Mouse (Mus musculus): ENCODE data around the gene Tfec.

Tfec gene

GRCm38 (mm10) chr6:16898251-16898862, at the start of gene Tfec:
Tfec (minus strand) TSS chr6:16898441.
- no peak for DNase-seq (ENCODE audit: extremely low spot score)

- no peak for DNase-seq (ENCODE audit: extremely low spot score)
Measured at GRCm38 (mm10) chr6:16947837-16948236, 49.6 kb upstream of the Tfec start.

GRCm38 (mm10) chr6:16943513-16943912, 45.3 kb upstream of the Tfec start:
- DNase-seq (ENCODE audit: extremely low spot score) = no peak

GRCm38 (mm10) chr6:16942433-16942832, 44.2 kb upstream of the Tfec start:
- DNase-seq (ENCODE audit: extremely low spot score) = no peak

- DNase-seq (ENCODE audit: extremely low spot score) = no peak
Measured at GRCm38 (mm10) chr6:16931059-16931458, 32.8 kb upstream of the Tfec start.

GRCm38 (mm10) chr6:16920111-16920656, 21.9 kb upstream of the Tfec start:
- DNase-seq (ENCODE audit: extremely low spot score) = no peak

- no peak for DNase-seq (ENCODE audit: extremely low spot score)
Measured at GRCm38 (mm10) chr6:16891819-16892218, 6.4 kb downstream of the Tfec start.

- DNase-seq (ENCODE audit: extremely low spot score) = no peak
Measured at GRCm38 (mm10) chr6:16883537-16884307, 14.5 kb downstream of the Tfec start.

GRCm38 (mm10) chr6:16874021-16874542, 24.2 kb downstream of the Tfec start:
- DNase-seq (ENCODE audit: extremely low spot score) = no peak

GRCm38 (mm10) chr6:16870067-16870466, 28.2 kb downstream of the Tfec start:
- no peak for DNase-seq (ENCODE audit: extremely low spot score)

- DNase-seq (ENCODE audit: extremely low spot score) = no peak
Measured at GRCm38 (mm10) chr6:16868314-16868713, 29.9 kb downstream of the Tfec start.

GRCm38 (mm10) chr6:16862753-16863508, 35.3 kb downstream of the Tfec start:
- no peak for DNase-seq (ENCODE audit: extremely low spot score)

- no peak for DNase-seq (ENCODE audit: extremely low spot score)
Measured at GRCm38 (mm10) chr6:16862050-16862449, 36.2 kb downstream of the Tfec start.

- no peak for DNase-seq (ENCODE audit: extremely low spot score)
Measured at GRCm38 (mm10) chr6:16855879-16856545, 42.2 kb downstream of the Tfec start.

GRCm38 (mm10) chr6:16854977-16855376, 43.3 kb downstream of the Tfec start:
- DNase-seq (ENCODE audit: extremely low spot score) = no peak

- DNase-seq (ENCODE audit: extremely low spot score) = no peak
Measured at GRCm38 (mm10) chr6:16846521-16846920, 51.7 kb downstream of the Tfec start.

- DNase-seq (ENCODE audit: extremely low spot score) = no peak
Measured at GRCm38 (mm10) chr6:16835631-16836030, 62.6 kb downstream of the Tfec start.

- no peak for DNase-seq (ENCODE audit: extremely low spot score)
Measured at GRCm38 (mm10) chr6:16828304-16828703, 69.9 kb downstream of the Tfec start.

GRCm38 (mm10) chr6:16821985-16822384, 76.3 kb downstream of the Tfec start:
- no peak for DNase-seq (ENCODE audit: extremely low spot score)

GRCm38 (mm10) chr6:16806302-16806701, 91.9 kb downstream of the Tfec start:
- DNase-seq (ENCODE audit: extremely low spot score) = no peak

- DNase-seq (ENCODE audit: extremely low spot score) = peak; percentile 67
Measured at GRCm38 (mm10) chr6:16797669-16798068, 100.6 kb downstream of the Tfec start.

- DNase-seq (ENCODE audit: extremely low spot score) = peak; percentile 2
Measured at GRCm38 (mm10) chr6:16796914-16797313, 101.3 kb downstream of the Tfec start.

Data from embryo, embryonic 9.5 days (tissue).